Mouse (Mus musculus): ENCODE results near the gene Pacrg.
A peak's percentile ranks its signal among the peaks of the same experiment; 100 is the strongest.

Pacrg gene

GRCm38 (mm10) chr17:10550781-10551520 is 289.2 kb downstream of the Pacrg start:
- DNase-seq (ENCODE audit: low spot score), result no peak

DNA sequence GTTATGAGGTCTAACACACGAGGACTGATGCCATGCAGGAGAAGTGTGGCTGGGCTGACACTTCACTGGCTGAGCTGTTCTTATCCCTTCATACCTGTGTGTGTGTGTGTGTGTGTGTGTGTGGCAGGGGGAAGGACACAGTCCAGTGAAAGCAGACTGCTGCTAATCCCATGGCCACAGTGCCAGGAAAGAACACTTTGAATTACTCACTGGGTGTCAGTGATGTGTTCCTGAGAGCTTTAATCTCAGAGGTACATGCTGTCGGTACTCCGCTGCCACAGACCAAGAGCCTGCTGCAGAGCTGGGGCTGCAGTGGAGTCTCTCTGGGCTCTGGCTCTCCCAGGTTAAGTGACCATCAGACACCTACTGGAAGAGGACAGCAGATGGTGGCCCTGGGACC is 290.3 kb downstream of the Pacrg start:
- no peak for DNase-seq (ENCODE audit: low spot score)

GRCm38 (mm10) chr17:10548969-10549368 is 291.1 kb downstream of the Pacrg start:
- no peak for DNase-seq (ENCODE audit: low spot score)

DNA sequence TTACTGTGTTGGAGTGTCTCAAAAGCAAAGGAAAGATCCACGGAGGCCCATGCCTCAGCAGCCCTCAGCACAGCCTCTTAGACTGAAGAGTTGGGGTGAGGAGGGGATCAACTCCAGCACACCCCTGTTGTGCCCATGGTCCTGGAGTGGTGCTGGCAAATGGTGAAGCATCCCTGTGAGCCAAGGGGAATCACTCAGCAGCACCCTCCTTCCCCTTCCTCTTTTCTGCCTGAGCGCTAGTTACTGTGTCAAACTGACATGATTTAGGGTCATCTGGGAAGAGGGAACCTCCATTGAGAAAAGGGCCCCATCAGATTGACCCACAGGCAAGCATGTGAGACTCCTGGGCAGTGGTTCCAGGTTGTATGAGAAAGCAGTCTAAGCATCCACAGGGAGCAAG is 299.3 kb downstream of the Pacrg start:
- no peak for DNase-seq (ENCODE audit: low spot score)

DNA sequence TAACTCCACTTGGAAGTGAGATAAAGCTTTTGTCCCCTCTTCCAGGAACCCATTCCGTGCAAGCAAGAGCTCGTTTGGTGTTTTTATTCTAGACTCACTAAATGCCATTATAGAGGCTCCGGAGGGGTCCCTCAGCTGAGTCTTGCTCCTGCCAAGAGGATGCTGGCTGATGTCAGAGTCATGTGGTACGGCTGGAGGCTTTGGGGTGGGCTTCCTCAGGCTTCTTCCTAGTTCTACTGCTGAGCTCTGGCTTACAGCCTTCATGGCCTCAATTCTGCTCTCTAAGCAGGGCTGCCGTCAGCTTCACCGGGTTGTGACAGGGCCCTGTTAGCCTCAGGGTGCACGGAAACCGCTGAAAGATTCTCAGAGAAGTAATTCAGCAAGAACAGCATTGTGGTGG is 305.9 kb downstream of the Pacrg start:
- DNase-seq (ENCODE audit: low spot score), result no peak

DNA sequence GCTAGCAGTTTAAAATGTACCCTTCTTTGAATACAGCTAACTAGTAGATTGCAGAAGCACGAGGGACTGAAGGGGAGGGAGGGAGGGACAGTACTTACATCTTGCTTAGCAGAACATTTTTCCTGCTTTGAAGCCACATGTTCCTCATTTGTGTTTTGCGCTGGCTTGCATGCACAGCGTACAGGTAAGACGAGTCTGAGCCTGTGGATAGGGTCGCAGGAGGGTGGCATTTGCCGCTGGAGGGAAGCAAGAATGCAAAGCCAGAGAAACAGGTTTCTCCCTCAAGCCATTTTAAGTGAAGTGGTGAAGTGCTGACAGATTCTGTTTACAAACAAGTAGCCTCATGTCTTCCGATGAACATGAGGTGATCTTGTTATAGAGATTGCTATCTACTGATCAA is 306.6 kb downstream of the Pacrg start:
- DNase-seq (ENCODE audit: low spot score), result no peak

DNA sequence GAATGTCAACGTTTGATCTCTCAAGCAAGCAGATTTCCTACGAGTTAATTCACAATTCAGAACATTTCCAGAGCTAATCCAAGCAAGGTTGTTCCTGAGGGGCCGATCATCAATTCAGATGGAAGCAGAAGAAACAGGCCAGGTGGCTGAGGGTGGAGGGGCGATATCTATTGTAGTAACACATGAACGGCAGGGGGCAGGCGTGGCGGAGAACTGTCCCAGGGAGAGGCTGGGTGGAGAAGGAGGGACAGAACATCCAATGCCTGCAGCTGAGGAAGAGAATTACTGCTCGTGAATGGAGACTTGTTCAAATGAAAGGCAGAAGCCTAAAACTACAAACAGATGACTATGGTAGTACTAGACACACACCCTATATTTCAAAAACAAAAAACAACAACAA is 309.1 kb downstream of the Pacrg start:
- peak; percentile 46 for DNase-seq (ENCODE audit: low spot score)

- DNase-seq (ENCODE audit: low spot score), result no peak
Observed at GRCm38 (mm10) chr17:10529329-10529955, 310.7 kb downstream of the Pacrg start.

- DNase-seq (ENCODE audit: low spot score), result no peak
Observed at GRCm38 (mm10) chr17:10521282-10521681, 318.8 kb downstream of the Pacrg start.

DNA sequence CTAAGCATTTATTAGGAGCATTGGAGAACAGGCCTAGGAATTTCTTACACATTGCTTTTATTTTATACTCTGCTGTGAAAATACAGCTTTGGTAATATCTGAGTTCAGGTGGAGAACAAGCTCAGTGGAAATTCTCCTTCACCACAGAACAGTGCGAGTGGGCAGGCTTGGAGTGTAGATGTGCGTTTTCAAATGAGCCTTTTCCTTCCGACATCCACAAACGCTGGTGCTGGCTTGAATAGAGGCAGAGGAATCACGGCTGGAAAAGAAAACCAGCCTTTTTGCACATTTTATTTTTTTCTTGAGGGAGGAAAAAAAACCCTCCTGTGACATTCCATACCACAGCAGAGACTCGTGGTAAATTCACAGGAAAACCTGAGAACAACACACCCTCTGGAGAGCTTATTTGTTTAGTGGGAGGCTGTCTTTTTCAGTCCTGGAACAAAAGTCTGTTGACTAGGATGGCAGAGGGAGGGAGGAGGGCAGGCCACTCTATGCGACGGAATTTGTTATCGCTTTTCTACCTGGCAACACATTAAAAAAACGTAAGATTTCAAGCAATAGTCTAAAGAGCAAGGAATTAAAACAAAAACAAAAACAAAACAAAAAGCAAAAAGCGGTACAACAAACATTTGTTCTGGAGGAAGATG is 320.5 kb downstream of the Pacrg start:
- no peak for DNase-seq (ENCODE audit: low spot score)

DNA sequence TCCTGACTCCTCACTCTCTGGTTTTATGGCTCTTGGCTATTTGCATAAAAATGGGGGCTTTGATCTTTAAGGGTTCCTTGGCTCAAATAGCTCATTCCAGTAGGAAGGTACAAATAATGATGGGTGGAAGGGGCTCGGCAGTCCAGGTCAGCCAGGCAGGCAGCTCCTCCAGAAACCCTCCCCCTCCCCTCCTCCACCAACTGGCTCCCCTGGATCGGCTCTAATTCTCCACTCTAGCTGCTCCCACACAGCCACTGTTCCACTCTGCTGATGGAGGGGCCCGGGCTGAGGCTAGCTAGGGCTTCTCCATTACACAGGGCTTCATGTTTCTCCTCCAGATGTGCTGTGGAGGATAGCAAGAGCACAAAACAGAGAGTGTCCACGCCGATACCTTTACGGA is 325.3 kb downstream of the Pacrg start:
- DNase-seq (ENCODE audit: low spot score), result no peak

DNA sequence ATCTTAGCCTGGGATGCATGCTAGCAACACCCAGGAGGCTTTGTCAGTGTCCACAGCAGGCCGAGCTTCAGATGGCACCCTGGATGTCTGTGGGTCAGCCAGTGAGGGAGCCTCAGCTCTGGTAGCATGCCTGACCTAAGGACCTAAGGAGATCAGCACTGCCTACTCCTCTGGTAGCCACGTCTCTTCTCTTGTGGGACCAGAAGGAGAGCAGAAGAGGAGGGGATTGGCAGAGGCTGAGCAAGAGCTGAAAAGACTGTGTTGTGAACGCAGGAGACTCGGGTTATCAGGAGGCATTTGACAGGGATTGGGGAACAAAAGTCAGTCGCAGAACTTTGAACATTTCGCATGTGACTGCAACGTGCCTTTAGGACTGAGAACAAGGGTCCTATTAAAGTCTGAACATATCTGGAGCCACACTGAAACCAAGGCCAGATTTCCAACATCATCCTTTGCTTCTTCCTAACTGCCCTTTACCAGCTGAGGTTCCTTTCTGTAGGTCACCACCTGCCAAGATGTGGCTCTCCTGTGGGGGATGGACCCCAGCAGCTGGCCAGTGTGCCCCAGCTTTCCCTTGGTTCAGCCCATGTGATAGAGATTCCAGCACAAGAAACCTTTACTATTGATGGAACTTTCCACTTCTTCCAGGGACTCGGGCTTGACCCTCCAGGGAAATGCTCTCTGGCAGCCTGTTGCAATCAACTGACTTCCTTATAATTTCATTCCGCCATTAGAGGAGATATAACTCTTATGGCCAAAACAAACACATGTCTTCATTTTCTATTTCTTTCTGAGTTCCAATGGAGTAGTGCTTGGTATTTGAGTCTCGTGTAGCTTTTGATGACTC is 329.0 kb downstream of the Pacrg start:
- DNase-seq (ENCODE audit: low spot score), result no peak

DNA sequence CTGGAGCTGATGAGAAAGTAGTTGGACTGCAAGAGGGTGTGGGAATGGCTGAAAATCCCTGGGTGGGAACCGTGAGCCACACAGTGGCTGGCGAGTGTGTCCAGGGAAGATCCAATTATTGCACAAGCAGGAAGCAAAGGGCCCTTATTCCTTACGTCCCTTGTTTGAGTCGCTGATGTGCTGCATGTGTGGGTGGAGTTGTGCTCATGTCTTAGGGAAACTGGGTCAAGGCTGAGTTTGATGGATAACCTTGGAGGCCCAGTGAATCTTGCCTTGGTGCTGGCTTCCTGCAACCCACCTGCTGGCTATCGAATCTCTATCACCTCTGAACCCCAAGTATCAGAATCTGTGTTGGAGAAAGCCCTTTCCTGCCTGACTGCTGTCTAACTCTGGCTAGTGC is 329.6 kb downstream of the Pacrg start:
- DNase-seq (ENCODE audit: low spot score), result no peak

DNA sequence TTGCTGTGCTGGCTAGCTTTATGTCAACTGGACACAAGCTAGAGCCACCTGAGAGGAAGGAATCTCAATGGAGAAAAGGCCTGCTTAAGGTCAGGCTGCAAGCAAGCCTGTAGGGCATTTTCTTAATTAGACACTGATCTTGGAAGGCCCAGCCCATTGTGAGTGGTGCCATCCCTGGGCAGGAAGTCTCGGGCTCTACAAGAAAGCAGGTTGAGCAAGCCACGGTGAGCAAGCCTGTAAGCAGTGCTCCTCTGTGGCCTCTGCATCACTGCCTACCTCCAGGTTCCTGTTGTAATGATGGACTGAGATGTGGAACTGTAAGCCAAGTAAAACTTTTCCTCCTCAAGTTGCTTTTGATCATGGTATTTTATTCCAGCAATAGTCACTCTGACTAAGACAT is 332.0 kb downstream of the Pacrg start:
- DNase-seq (ENCODE audit: low spot score), result no peak

DNA sequence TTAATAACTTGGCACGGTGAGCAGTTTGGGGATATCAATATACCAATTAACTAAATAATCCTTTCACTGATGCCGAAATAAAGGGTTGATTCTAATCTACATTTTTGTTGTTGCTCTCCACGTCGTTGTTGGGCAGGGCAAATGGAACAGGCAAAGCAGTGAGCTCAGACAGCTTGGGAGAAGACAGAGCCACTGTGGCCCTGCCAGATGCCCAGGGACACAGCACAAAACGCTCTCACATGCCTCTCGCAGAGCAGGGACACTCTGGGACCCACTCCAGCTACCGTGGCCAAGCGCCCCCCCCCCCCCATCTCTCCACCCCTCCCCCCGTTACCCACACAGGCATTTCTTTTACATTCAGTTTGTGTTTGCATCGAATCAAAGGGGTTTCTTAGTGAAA is 332.6 kb downstream of the Pacrg start:
- DNase-seq (ENCODE audit: low spot score), result no peak

DNA sequence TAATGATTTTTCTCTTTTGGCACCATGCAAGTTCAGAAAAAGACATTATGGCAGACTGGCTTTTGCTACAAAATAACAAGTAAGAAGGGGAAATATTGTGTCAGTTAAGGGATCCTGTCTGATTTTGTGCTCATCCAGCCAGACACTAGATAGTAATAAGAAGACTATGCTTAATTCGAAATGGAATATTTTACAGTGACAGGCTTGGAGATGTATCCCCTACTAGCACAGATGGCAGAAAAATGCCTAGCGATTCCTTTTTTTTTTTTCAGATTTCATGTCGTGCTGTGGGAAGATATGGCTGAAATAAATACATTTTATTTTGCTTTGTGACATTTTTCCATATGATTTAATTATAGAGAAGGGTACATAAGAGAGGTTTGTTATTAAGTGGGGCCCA is 333.2 kb downstream of the Pacrg start:
- DNase-seq (ENCODE audit: low spot score), result no peak

DNA sequence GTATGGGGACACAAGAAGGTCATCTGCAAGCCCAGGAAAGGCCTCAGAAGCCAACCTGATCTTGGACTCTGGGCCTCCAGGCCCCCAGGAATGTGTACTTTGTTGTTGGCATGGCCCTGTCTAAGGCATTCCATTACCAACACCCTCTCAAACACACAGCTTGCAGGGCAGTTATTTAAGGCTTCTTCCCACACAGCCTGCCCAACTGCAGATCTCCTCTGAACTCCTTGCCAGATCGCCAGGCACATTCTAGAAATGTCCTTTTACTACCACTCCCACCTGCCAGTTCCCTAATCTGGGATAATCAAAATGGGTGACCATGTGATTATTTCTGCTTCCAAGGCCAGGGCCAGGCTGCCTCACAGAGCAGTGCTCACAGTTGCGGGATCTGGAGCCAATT is 338.7 kb downstream of the Pacrg start:
- DNase-seq (ENCODE audit: low spot score), result no peak

GRCm38 (mm10) chr17:10500795-10501432 is 339.2 kb downstream of the Pacrg start:
- DNase-seq (ENCODE audit: low spot score), result peak; percentile 74

DNA sequence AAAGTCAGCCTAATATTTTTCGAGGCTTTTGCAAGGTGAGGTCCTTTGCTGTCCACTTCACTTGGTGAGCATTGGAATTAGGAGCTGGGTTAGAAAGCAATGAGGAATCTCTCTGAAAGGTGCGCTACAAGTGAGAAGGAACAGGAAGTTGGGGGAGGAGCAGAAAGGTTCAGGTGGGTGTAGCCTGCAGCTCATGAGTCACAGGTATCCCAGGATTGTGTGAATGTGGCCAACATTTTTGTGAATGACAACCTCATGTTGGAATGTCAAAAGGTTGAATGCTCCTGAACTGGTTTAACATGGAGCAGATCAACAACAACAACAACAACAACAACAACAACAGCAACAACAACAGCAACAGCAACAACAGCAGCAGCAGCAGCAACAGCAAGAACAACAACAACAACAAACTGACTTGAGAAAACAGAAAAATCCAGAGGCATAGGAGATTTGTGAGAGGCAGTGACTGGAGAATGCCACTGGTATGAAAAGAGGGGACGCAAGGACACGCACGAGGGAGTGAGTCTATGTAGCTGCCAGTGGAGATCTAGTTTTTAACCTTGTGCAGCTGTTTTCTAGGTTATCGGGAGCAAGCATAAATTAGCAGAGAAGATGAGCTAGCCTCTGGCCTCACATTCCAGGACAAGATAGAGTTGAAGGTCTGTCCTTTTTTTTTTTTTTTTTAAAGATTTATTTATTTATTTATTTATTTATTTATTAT is 341.0 kb downstream of the Pacrg start:
- no peak for DNase-seq (ENCODE audit: low spot score)

DNA sequence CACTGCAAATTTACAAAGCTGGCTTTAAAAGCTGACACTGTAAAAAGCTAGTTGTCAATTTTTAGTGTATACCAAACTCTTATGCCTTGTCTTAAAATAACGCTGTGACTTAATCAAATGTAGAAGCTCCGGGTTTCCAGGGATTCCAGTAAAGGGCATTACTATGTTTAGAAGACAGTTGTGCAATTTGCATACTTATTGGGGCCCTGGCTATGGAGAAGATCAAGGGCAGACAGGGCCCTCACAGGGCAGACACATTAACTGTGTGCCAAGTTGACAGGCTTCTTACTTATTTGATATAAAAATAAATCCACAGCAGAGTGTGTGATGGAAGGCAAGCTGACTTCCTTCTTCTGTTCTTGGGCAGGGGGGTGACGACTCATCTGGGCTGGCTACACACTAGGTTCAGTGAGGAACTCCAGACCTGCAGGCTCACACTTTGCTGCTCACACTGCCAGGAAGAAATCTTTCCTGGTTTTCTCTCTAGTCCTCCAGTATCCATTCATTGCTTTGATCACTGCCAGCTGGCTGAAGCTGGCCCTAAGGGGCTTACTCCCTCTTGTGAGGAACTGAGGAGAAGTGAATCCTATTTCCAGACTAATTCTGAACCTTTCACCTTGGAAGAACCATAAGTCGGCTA is 342.2 kb downstream of the Pacrg start:
- peak; percentile 28 for DNase-seq (ENCODE audit: low spot score)

- no peak for DNase-seq (ENCODE audit: low spot score)
Observed at GRCm38 (mm10) chr17:10496066-10496465, 344.0 kb downstream of the Pacrg start.

Data from retina, embryonic 14.5 days (tissue).